Mouse (Mus musculus): ENCODE data around the gene Hba-a1.

GRCm38 (mm10) chr11:32250880-32251763 lies 32.2 kb upstream of the Hba-a1 start:
- TF ChIP-seq CTCF (IDR thresholded peaks at IDR 0.05; ENCODE audit: control insufficient read depth, insufficient read depth, insufficient replicate concordance, low read depth, low read length), result no peak
- no peak for TF ChIP-seq POLR2A (IDR thresholded peaks at IDR 0.05; ENCODE audit: control insufficient read depth, low read depth, low read length)
